Mouse (Mus musculus): Measurements from ENCODE around the gene Snca. TPM values are rescaled to one million over a fixed set of nuclear protein-coding genes. Genes with fewer than 3 reads are reported as not detected.

Snca gene
- polyA plus RNA-seq, 1 experiment from 2014 or later, result 26.2 TPM

DNA sequence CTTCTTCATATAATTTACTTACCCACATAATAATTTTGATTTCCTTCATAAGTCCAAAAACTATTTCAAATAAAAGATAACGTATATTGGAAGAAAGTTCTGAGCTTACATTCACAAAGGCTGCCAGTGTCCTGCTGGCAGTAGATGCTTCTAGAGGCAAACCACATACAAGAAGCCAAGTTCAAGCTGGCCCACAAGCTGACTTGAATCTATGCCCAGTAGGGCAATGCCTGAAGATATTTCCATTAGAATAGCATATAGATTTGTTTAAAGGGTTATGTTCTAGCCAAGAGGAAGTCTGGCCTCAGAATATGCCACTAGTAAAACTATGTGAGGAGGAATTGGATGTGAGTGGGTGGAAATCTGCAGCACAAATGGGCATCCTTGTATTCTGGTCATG lies 42.7 kb downstream of the Snca start:
- Histone ChIP-seq H3K4me3 (no peak overlapping the region), H3K27ac (no peak overlapping the region), H3K36me3 (no peaks in the 10 kb centered on the region), H3K9ac (no peak overlapping the region), H3K27me3 (no peaks in the 10 kb centered on the region), H3K4me1 (no peaks in the 10 kb centered on the region), H3K9me3 (no peaks in the 10 kb centered on the region), H3K4me2 (replicated peaks) (no peak overlapping the region)
- 80% methylated on average over 1 of the region's 1 CpGs for WGBS
- ATAC-seq (ENCODE audit: insufficient number of reproducible peaks, insufficient read depth, low FRiP score, low TSS enrichment), result no peak

DNA sequence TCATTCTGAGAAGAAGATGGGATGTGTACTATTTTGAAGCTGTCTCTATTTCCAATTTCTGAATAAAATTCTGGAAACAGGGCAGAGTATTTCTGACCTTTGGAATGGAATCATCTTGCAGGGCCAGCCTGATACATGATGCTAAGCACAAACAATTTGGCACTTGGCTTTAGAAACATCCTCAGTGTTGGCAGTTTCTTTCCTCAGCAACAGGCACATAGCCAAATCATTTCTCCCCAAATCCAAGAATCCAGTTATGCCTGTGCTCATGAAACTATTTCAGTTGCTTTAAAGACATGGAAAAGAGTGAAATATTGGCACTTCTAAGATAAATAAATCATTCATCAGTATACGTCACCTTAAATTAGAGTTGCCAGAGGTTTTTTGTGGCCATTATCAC lies 57.8 kb downstream of the Snca start:
- H3K9ac ChIP-seq, result no peak overlapping the region
- no peak overlapping the region for H3K4me3 ChIP-seq
- no peaks in the 10 kb centered on the region for H3K36me3 ChIP-seq
- 83% methylated on average over 1 of the region's 1 CpGs for WGBS
- no peak for ATAC-seq (ENCODE audit: insufficient number of reproducible peaks, insufficient read depth, low FRiP score, low TSS enrichment)
- no peaks in the 10 kb centered on the region for H3K9me3 ChIP-seq
- no peaks in the 10 kb centered on the region for H3K4me1 ChIP-seq
- no peaks in the 10 kb centered on the region for H3K27me3 ChIP-seq
- H3K4me2 ChIP-seq (replicated peaks), result no peak overlapping the region
- no peak overlapping the region for H3K27ac ChIP-seq

DNA sequence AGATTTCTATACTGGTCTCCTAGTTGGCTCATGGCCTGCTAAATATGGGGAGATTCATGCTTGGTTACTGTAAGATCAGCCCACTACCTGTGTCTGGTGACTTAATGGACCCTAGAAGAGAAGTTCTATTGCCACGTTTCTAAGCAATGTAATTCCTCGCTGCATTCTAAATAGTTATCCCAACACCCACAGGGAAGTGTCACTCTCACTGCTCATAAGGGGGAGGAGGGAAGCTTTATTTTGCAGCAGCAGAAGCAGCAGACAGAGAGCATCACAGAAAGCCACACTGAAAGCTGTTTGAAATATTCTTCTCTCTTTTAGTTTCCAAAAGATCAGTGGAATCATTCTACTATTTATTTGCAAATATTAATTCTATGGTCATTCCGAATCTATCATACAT lies 64.0 kb downstream of the Snca start:
- H3K4me1 ChIP-seq, result no peaks in the 10 kb centered on the region
- no peak overlapping the region for H3K4me2 ChIP-seq (replicated peaks)
- 71% methylated on average over 3 of the region's 3 CpGs for WGBS
- no peaks in the 10 kb centered on the region for H3K36me3 ChIP-seq
- no peaks in the 10 kb centered on the region for H3K9me3 ChIP-seq
- ATAC-seq (ENCODE audit: insufficient number of reproducible peaks, insufficient read depth, low FRiP score, low TSS enrichment), result no peak
- no peak overlapping the region for H3K4me3 ChIP-seq
- no peaks in the 10 kb centered on the region for H3K27me3 ChIP-seq
- H3K27ac ChIP-seq, result no peak overlapping the region
- no peak overlapping the region for H3K9ac ChIP-seq

DNA sequence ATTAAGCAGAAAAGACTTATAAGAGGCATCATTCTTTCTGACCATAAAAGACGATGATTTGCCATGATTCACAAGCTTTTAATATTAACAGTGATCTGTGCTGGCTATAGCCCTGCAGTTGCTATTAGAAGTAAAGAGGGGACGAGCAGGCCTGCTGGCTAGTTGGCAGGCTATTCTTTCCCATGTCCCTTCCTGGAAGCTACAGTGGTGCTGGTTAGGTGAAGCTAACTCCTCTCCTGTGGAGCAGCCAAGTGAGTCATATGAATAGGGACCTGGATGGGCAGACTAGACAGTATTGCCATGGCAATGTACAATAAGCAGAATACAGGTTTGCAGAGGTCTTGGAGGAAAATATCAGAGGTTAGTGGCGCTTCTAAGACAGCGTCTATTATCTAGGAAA lies 66.8 kb downstream of the Snca start:
- 89% methylated on average over 4 of the region's 4 CpGs for WGBS
- H3K36me3 ChIP-seq, result no peaks in the 10 kb centered on the region
- H3K27ac ChIP-seq, result no peak overlapping the region
- no peak overlapping the region for H3K4me3 ChIP-seq
- no peak overlapping the region for H3K4me2 ChIP-seq (replicated peaks)
- no peaks in the 10 kb centered on the region for H3K4me1 ChIP-seq
- no peaks in the 10 kb centered on the region for H3K27me3 ChIP-seq
- ATAC-seq (ENCODE audit: insufficient number of reproducible peaks, insufficient read depth, low FRiP score, low TSS enrichment), result no peak
- H3K9me3 ChIP-seq, result no peaks in the 10 kb centered on the region
- H3K9ac ChIP-seq, result no peak overlapping the region

- 63% methylated on average over 2 of the region's 2 CpGs for WGBS
- no peak overlapping the region for H3K27ac ChIP-seq
- no peak for ATAC-seq (ENCODE audit: insufficient number of reproducible peaks, insufficient read depth, low FRiP score, low TSS enrichment)
These were observed 67.9 kb downstream of the Snca start for GRCm38 (mm10) chr6:60761710-60762109.

DNA sequence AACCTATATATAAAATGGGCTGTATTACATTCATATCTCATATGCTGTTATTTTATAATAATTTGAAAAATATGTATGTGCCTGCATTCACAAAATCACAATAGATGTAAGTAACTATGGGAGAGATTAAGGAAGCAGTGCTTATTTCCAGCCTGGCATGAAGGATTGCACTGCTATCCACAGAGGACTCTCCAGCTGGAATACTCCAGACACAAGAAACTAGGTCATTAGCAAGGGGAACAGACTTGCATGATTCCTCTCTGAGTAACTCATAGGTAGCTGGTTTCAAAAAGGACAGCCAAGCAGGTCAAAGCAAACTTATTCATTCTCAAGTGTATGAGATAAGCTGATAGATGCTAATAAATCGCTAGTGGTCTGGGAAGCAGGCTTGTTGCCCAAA lies 74.7 kb downstream of the Snca start:
- Histone ChIP-seq H3K27me3 (no peaks in the 10 kb centered on the region), H3K27ac (no peak overlapping the region), H3K4me2 (replicated peaks) (no peak overlapping the region), H3K9me3 (no peaks in the 10 kb centered on the region), H3K36me3 (no peaks in the 10 kb centered on the region), H3K4me1 (no peaks in the 10 kb centered on the region), H3K9ac (no peak overlapping the region), H3K4me3 (no peak overlapping the region)
- ATAC-seq (ENCODE audit: insufficient number of reproducible peaks, insufficient read depth, low FRiP score, low TSS enrichment), result no peak
- 92% methylated on average over 1 of the region's 1 CpGs for WGBS

More at GRCm38 (mm10) chr6:60761710-60762109, 67.9 kb downstream of the Snca start:
- Histone ChIP-seq H3K4me3 (no peak overlapping the region), H3K4me2 (replicated peaks) (no peak overlapping the region), H3K9me3 (no peaks in the 10 kb centered on the region), H3K36me3 (no peaks in the 10 kb centered on the region), H3K9ac (no peak overlapping the region), H3K27me3 (no peaks in the 10 kb centered on the region), H3K4me1 (no peaks in the 10 kb centered on the region)

DNA sequence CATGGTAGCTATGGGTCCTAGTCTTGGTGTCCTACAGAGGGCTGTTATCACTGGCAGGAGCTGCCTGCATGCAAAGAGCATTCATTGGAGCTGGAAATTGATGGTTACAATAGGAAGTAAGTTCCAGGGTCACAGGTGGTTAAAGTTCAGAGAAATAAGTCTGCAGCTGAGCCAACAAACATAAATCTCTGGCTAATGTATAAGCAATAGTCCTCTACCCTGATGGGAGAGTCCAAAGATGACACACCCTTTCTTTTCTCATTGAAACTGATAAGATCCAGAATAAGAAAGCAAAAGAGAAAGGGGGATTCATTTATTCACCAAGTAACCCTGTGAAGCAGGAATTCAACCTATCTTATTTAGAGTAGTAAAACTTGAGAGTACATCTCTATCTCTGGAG lies 83.7 kb downstream of the Snca start:
- Histone ChIP-seq H3K9me3 (no peaks in the 10 kb centered on the region), H3K27me3 (no peaks in the 10 kb centered on the region), H3K27ac (no peak overlapping the region), H3K4me2 (replicated peaks) (no peak overlapping the region), H3K4me1 (no peaks in the 10 kb centered on the region), H3K9ac (no peak overlapping the region), H3K36me3 (no peaks in the 10 kb centered on the region), H3K4me3 (no peak overlapping the region)
- ATAC-seq (ENCODE audit: insufficient number of reproducible peaks, insufficient read depth, low FRiP score, low TSS enrichment), result no peak

- H3K9me3 ChIP-seq, result no peaks in the 10 kb centered on the region
- 76% methylated on average over 2 of the region's 2 CpGs for WGBS
- no peak overlapping the region for H3K4me2 ChIP-seq (replicated peaks)
- H3K27me3 ChIP-seq, result no peaks in the 10 kb centered on the region
- H3K27ac ChIP-seq, result no peak overlapping the region
- no peak for ATAC-seq (ENCODE audit: insufficient number of reproducible peaks, insufficient read depth, low FRiP score, low TSS enrichment)
- H3K9ac ChIP-seq, result no peak overlapping the region
- H3K36me3 ChIP-seq, result no peaks in the 10 kb centered on the region
- H3K4me3 ChIP-seq, result no peak overlapping the region
- H3K4me1 ChIP-seq, result no peaks in the 10 kb centered on the region
These were observed 88.1 kb downstream of the Snca start for GRCm38 (mm10) chr6:60741427-60742071.

GRCm38 (mm10) chr6:60739776-60740175 lies 89.9 kb downstream of the Snca start:
- no peaks in the 10 kb centered on the region for H3K9me3 ChIP-seq
- H3K9ac ChIP-seq, result no peak overlapping the region
- H3K4me3 ChIP-seq, result no peak overlapping the region
- H3K27ac ChIP-seq, result no peak overlapping the region
- no peak overlapping the region for H3K4me2 ChIP-seq (replicated peaks)
- 51% methylated on average over 1 of the region's 1 CpGs for WGBS
- no peak for ATAC-seq (ENCODE audit: insufficient number of reproducible peaks, insufficient read depth, low FRiP score, low TSS enrichment)
- no peaks in the 10 kb centered on the region for H3K4me1 ChIP-seq
- no peaks in the 10 kb centered on the region for H3K36me3 ChIP-seq
- no peaks in the 10 kb centered on the region for H3K27me3 ChIP-seq

- no peak overlapping the region for H3K27ac ChIP-seq
- ATAC-seq (ENCODE audit: insufficient number of reproducible peaks, insufficient read depth, low FRiP score, low TSS enrichment), result no peak
- H3K27me3 ChIP-seq, result no peaks in the 10 kb centered on the region
- H3K9me3 ChIP-seq, result no peaks in the 10 kb centered on the region
- no peak overlapping the region for H3K9ac ChIP-seq
- no peak overlapping the region for H3K4me3 ChIP-seq
- WGBS, result 63% methylated on average over 2 of the region's 2 CpGs
- H3K4me2 ChIP-seq (replicated peaks), result no peak overlapping the region
- H3K4me1 ChIP-seq, result no peaks in the 10 kb centered on the region
- no peaks in the 10 kb centered on the region for H3K36me3 ChIP-seq
These were observed 98.5 kb downstream of the Snca start for GRCm38 (mm10) chr6:60731164-60731563.

DNA sequence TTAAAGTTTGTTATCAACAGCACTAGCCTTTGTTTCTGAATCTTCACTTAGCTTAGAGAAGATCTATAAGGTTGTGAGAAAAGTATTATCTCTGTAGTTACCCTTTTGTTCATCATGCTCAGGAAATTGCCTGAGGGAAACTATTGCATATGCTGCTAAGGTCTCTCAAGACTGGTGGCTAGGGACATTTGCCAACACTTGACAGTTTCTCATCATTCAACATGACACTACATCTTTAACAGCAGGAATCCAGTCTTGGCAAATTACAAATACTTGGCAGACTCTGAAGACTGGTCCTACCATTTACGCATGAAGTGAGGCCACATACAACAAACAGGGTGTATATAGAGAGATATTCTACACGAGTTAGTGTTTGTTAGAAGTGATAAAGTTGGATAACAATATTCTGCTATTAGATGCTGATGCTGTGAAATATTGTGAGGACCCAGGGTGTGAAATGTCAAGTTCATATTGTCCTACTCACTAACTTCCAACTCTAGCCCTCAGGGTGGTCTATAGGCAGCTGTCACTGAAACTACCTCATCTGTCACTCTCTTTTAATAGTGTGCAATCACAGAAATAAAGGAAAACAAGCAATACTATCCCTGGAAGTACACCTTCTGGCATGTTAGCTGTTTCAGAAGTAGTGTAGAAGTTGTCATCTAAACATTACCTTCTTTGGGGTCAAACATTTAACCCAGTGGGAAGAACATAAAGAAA lies 105.4 kb downstream of the Snca start:
- Histone ChIP-seq H3K4me2 (replicated peaks) (no peak overlapping the region), H3K27ac (no peak overlapping the region), H3K36me3 (no peaks in the 10 kb centered on the region), H3K27me3 (no peaks in the 10 kb centered on the region), H3K4me1 (no peaks in the 10 kb centered on the region), H3K9ac (no peak overlapping the region), H3K4me3 (no peak overlapping the region), H3K9me3 (no peaks in the 10 kb centered on the region)
- WGBS, result 88% methylated on average over 2 of the region's 2 CpGs
- ATAC-seq (ENCODE audit: insufficient number of reproducible peaks, insufficient read depth, low FRiP score, low TSS enrichment), result no peak

GRCm38 (mm10) chr6:60717566-60717965 lies 112.1 kb downstream of the Snca start:
- no peaks in the 10 kb centered on the region for H3K36me3 ChIP-seq
- no peak overlapping the region for H3K9ac ChIP-seq
- H3K27ac ChIP-seq, result no peak overlapping the region
- no peaks in the 10 kb centered on the region for H3K27me3 ChIP-seq
- no peak for ATAC-seq (ENCODE audit: insufficient number of reproducible peaks, insufficient read depth, low FRiP score, low TSS enrichment)
- 82% methylated on average over 3 of the region's 3 CpGs for WGBS
- H3K4me1 ChIP-seq, result no peaks in the 10 kb centered on the region
- H3K4me2 ChIP-seq (replicated peaks), result no peak overlapping the region
- H3K4me3 ChIP-seq, result no peak overlapping the region
- H3K9me3 ChIP-seq, result no peaks in the 10 kb centered on the region
